In the genomic region with DNA sequence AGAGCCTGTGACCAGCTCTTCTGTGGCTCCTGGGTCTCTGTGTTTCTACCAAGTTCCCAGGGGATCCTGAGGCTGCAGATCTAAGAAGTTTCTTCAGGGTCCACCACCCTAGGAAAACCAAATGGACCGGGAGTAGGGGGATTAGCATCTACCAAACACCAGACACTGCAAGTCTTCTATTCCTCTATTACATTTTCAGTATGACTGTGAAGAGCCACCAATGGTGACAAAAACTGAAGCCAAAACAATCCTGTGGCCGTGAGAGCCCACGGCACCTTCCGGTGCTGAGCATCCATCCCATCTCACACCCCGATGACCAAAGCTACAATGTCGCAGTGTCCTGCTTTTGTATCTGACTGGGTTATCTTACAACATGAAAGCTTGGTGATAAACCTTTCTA, we compare ENCODE assay signal across 21 mouse cellular contexts.
A peak's percentile ranks its signal among the peaks of the same experiment; 100 is the strongest.
DNase-seq lines count a peak whose midpoint lies in the region; ATAC-seq and TF ChIP-seq lines count a peak whose summit lies in the region.
"Had no signal": no experiment of that assay in that cellular context is flagged by ENCODE, and none has a peak within 500 bp of the region (broad histone marks: within the 10 kb centered on the region; RNA-seq: fewer than 3 reads in every experiment).

No protein-coding gene starts in this region.

- intact Hi-C loops in left cerebral cortex, postnatal 4 days (cut with DNase I): no loop called here

- H3K27me3 ChIP-seq in forebrain, embryonic 15.5 days: no peaks in the 10 kb centered on the region
- no peaks in the 10 kb centered on the region for H3K27me3 ChIP-seq in forebrain, embryonic 13.5 days
- H3K27me3 ChIP-seq in hindbrain, embryonic 14.5 days (ENCODE audit: control insufficient read depth, insufficient read depth, low read length): no peaks in the 10 kb centered on the region
- H3K27me3 ChIP-seq in hindbrain, embryonic 12.5 days: no peaks in the 10 kb centered on the region
- no peaks in the 10 kb centered on the region for H3K27me3 ChIP-seq in midbrain, embryonic 16.5 days (ENCODE audit: control insufficient read depth, insufficient read depth, low read depth, low read length)
- H3K27me3 ChIP-seq in midbrain, embryonic 10.5 days (ENCODE audit: low read depth, poor library complexity, severe bottlenecking): no peaks in the 10 kb centered on the region
- H3K27me3 ChIP-seq: intestine, embryonic 15.5 days; Patski had no signal

- WGBS in forebrain, embryonic 15.5 days: 93% methylated on average over 6 of the region's 6 CpGs
- 96% methylated on average over 6 of the region's 6 CpGs for WGBS in forebrain, embryonic 13.5 days
- 93% methylated on average over 6 of the region's 6 CpGs for WGBS in hindbrain, embryonic 14.5 days
- WGBS in hindbrain, embryonic 12.5 days: 91% methylated on average over 6 of the region's 6 CpGs
- WGBS in midbrain, embryonic 16.5 days: 94% methylated on average over 6 of the region's 6 CpGs
- 93% methylated on average over 6 of the region's 6 CpGs for WGBS in midbrain, embryonic 10.5 days
- WGBS in olfactory bulb, adult 2 months: 97% methylated on average over 6 of the region's 6 CpGs

- DNase-seq in hindbrain, embryonic 14.5 days (ENCODE audit: low spot score): no peak
- no peak for DNase-seq in midbrain, embryonic 10.5 days (ENCODE audit: low spot score)
- no peak for DNase-seq in left cerebral cortex, postnatal 4 days
- DNase-seq: adrenal gland, postnatal 10 days; adrenal gland, postnatal 36 days; cerebellum, adult 18-20 months; cerebellum, adult 9-10 months; cerebellum, postnatal 14 days; gastrocnemius, adult 2 months; gastrocnemius, postnatal 14 days; heart, adult 11 months had no signal

- no peak overlapping the region for H3K4me3 ChIP-seq in forebrain, embryonic 15.5 days
- H3K4me3 ChIP-seq in forebrain, embryonic 13.5 days: no peak overlapping the region
- no peak overlapping the region for H3K4me3 ChIP-seq in hindbrain, embryonic 14.5 days (replicated peaks; ENCODE audit: low read length)
- no peak overlapping the region for H3K4me3 ChIP-seq in hindbrain, embryonic 12.5 days
- H3K4me3 ChIP-seq in midbrain, embryonic 16.5 days (ENCODE audit: low read depth, low read length): no peak overlapping the region
- no peak overlapping the region for H3K4me3 ChIP-seq in midbrain, embryonic 10.5 days
- H3K4me3 ChIP-seq in olfactory bulb, adult 2 months (ENCODE audit: insufficient read depth, low read depth, low read length): no peak overlapping the region
- H3K4me3 ChIP-seq: forebrain, embryonic 10.5 days; gastrocnemius, adult 2 months; intestine, embryonic 15.5 days had no signal

- ATAC-seq in forebrain, embryonic 15.5 days (replicated peaks): no peak
- ATAC-seq in forebrain, embryonic 13.5 days: no peak
- no peak for ATAC-seq in hindbrain, embryonic 14.5 days (ENCODE audit: low FRiP score)
- no peak for ATAC-seq in hindbrain, embryonic 12.5 days (ENCODE audit: low FRiP score)
- no peak for ATAC-seq in midbrain, embryonic 16.5 days
- ATAC-seq: intestine, embryonic 15.5 days; Patski had no signal

- TF ChIP-seq POLR2A in olfactory bulb, adult 2 months (IDR thresholded peaks at IDR 0.05; ENCODE audit: insufficient read depth, low read depth, low read length): no peak

- peaks cover 8% of the 10 kb centered on the region for H3K4me1 ChIP-seq in forebrain, embryonic 15.5 days
- H3K4me1 ChIP-seq in forebrain, embryonic 13.5 days: peaks cover 18% of the 10 kb centered on the region
- H3K4me1 ChIP-seq in hindbrain, embryonic 14.5 days (replicated peaks; ENCODE audit: control insufficient read depth, insufficient read depth, low read length): peaks cover 8% of the 10 kb centered on the region; the same call in 1 of the 2 replicates
- no peaks in the 10 kb centered on the region for H3K4me1 ChIP-seq in hindbrain, embryonic 12.5 days
- H3K4me1 ChIP-seq in midbrain, embryonic 16.5 days (ENCODE audit: control insufficient read depth, insufficient read depth, low read length): peaks cover 10% of the 10 kb centered on the region
- peaks cover 6% of the 10 kb centered on the region for H3K4me1 ChIP-seq in midbrain, embryonic 10.5 days
- H3K4me1 ChIP-seq in olfactory bulb, adult 2 months (ENCODE audit: control insufficient read depth, insufficient read depth, low read length): peaks cover 20% of the 10 kb centered on the region

- no peaks in the 10 kb centered on the region for H3K9me3 ChIP-seq in forebrain, embryonic 15.5 days
- H3K9me3 ChIP-seq in forebrain, embryonic 13.5 days (replicated peaks): 0 out of 2 replicates have a peak, but pooled peaks cover 4% of the 10 kb centered on the region
- no peaks in the 10 kb centered on the region for H3K9me3 ChIP-seq in hindbrain, embryonic 14.5 days (ENCODE audit: control insufficient read depth, low read length)
- no peaks in the 10 kb centered on the region for H3K9me3 ChIP-seq in hindbrain, embryonic 12.5 days (replicated peaks)
- peaks cover 3% of the 10 kb centered on the region; the same call in 1 of the 2 replicates for H3K9me3 ChIP-seq in midbrain, embryonic 16.5 days (replicated peaks; ENCODE audit: control insufficient read depth, low read length, poor library complexity, severe bottlenecking)
- no peaks in the 10 kb centered on the region; the same call in 1 of the 2 replicates for H3K9me3 ChIP-seq in midbrain, embryonic 10.5 days (replicated peaks)
- H3K9me3 ChIP-seq: forebrain, embryonic 10.5 days; intestine, embryonic 15.5 days had no signal

- H3K9ac ChIP-seq in forebrain, embryonic 15.5 days (replicated peaks): no peak overlapping the region
- H3K9ac ChIP-seq in forebrain, embryonic 13.5 days: no peak overlapping the region
- no peak overlapping the region for H3K9ac ChIP-seq in hindbrain, embryonic 14.5 days
- no peak overlapping the region for H3K9ac ChIP-seq in hindbrain, embryonic 12.5 days
- no peak overlapping the region for H3K9ac ChIP-seq in midbrain, embryonic 16.5 days (ENCODE audit: low read depth, low read length)
- H3K9ac ChIP-seq: intestine, embryonic 15.5 days had no signal

- H3K27ac ChIP-seq in forebrain, embryonic 15.5 days (replicated peaks): peak overlapping the region; percentile 31; the same call in 1 of the 2 replicates
- H3K27ac ChIP-seq in forebrain, embryonic 13.5 days: no peak overlapping the region
- H3K27ac ChIP-seq in hindbrain, embryonic 14.5 days: 0 out of 2 replicates have a peak overlapping the region, but pooled peaks have one; percentile 23
- H3K27ac ChIP-seq in hindbrain, embryonic 12.5 days: no peak overlapping the region
- peak overlapping the region; percentile 59; the same call in 1 of the 2 replicates for H3K27ac ChIP-seq in midbrain, embryonic 16.5 days (ENCODE audit: low read length)
- no peak overlapping the region for H3K27ac ChIP-seq in midbrain, embryonic 10.5 days (replicated peaks)
- peak overlapping the region; percentile 78 for H3K27ac ChIP-seq in olfactory bulb, adult 2 months (ENCODE audit: insufficient read depth, low read depth, low read length)
- H3K27ac ChIP-seq: forebrain, embryonic 10.5 days; gastrocnemius, adult 2 months; intestine, embryonic 15.5 days had no signal

- H3K36me3 ChIP-seq in forebrain, embryonic 15.5 days: no peaks in the 10 kb centered on the region
- no peaks in the 10 kb centered on the region for H3K36me3 ChIP-seq in forebrain, embryonic 13.5 days (ENCODE audit: poor library complexity, severe bottlenecking)
- no peaks in the 10 kb centered on the region for H3K36me3 ChIP-seq in hindbrain, embryonic 14.5 days (replicated peaks; ENCODE audit: control insufficient read depth, insufficient read depth)
- H3K36me3 ChIP-seq in hindbrain, embryonic 12.5 days: no peaks in the 10 kb centered on the region
- H3K36me3 ChIP-seq in midbrain, embryonic 16.5 days (ENCODE audit: control insufficient read depth, insufficient read depth, low read length): no peaks in the 10 kb centered on the region
- H3K36me3 ChIP-seq in midbrain, embryonic 10.5 days: no peaks in the 10 kb centered on the region
- H3K36me3 ChIP-seq: forebrain, embryonic 10.5 days; G1E; intestine, embryonic 15.5 days had no signal

- H3K4me2 ChIP-seq in forebrain, embryonic 15.5 days (replicated peaks): no peak overlapping the region
- no peak overlapping the region for H3K4me2 ChIP-seq in forebrain, embryonic 13.5 days
- H3K4me2 ChIP-seq in hindbrain, embryonic 14.5 days (replicated peaks): no peak overlapping the region
- H3K4me2 ChIP-seq in hindbrain, embryonic 12.5 days (replicated peaks): no peak overlapping the region
- H3K4me2 ChIP-seq in midbrain, embryonic 16.5 days (ENCODE audit: low read length): no peak overlapping the region
- H3K4me2 ChIP-seq: heart, embryonic 11.5 days; intestine, embryonic 15.5 days had no signal

- TF ChIP-seq CTCF in olfactory bulb, adult 2 months (IDR thresholded peaks at IDR 0.05; ENCODE audit: insufficient read depth, low read depth, low read length): no peak

Comparison
In these comparisons a context has a peak if more than half of its experiments do, and no peak if none do; other contexts are left out.
1. H3K27ac ChIP-seq: peak in forebrain, embryonic 15.5 days (single experiment), hindbrain, embryonic 14.5 days (single experiment), midbrain, embryonic 16.5 days (single experiment) and olfactory bulb, adult 2 months (single experiment); none in forebrain, embryonic 13.5 days (single experiment), hindbrain, embryonic 12.5 days (single experiment) and midbrain, embryonic 10.5 days (single experiment).